Mouse (Mus musculus) E14TG2a.4 (cell line): Measurements from ENCODE around the gene Smarcc1.
A peak's percentile ranks its signal among the peaks of the same experiment; 100 is the strongest.
"Not testable (repeated sequence)": the region's sequence is repeated elsewhere in the genome, so short reads cannot be mapped to it uniquely, and the experiment has no call there.

Experiments
- H3K27me3 ChIP-seq: 2 replicates; pipeline ENCODE4 v1.6.1; 2014; ENCODE audit warnings: low read length, control low read depth; ENCODE audit not compliant: insufficient read depth
- H3K36me3 ChIP-seq: 2 replicates; pipeline ENCODE4 v1.6.1; 2014; ENCODE audit warnings: low read length, control low read depth; ENCODE audit not compliant: insufficient read depth
- H3K4me1 ChIP-seq: replicated peaks from 2 replicates; pipeline ENCODE4 v1.6.1; 2014; ENCODE audit warnings: low read depth, low read length, control low read depth
- H3K4me3 ChIP-seq: replicated peaks from 2 replicates; pipeline ENCODE4 v1.5.1; 2014; ENCODE audit warnings: mild to moderate bottlenecking, low read length
- H3K9me3 ChIP-seq: 2 replicates; pipeline ENCODE4 v1.6.1; 2014; ENCODE audit warnings: low read length, control low read depth
- CTCF ChIP-seq: conservative IDR thresholded peaks from 2 replicates; pipeline ENCODE4 v1.5.1; 2014; ENCODE audit warnings: low read length
- NANOG ChIP-seq: IDR thresholded peaks from 2 replicates; pipeline ENCODE4 v1.6.1; 2014; ENCODE audit warnings: borderline replicate concordance, low read length, mixed read lengths
- POU5F1 ChIP-seq: IDR thresholded peaks from 2 replicates; pipeline ENCODE4 v1.6.1; 2014; ENCODE audit warnings: low read length, borderline replicate concordance

Gene Smarcc1

DNA sequence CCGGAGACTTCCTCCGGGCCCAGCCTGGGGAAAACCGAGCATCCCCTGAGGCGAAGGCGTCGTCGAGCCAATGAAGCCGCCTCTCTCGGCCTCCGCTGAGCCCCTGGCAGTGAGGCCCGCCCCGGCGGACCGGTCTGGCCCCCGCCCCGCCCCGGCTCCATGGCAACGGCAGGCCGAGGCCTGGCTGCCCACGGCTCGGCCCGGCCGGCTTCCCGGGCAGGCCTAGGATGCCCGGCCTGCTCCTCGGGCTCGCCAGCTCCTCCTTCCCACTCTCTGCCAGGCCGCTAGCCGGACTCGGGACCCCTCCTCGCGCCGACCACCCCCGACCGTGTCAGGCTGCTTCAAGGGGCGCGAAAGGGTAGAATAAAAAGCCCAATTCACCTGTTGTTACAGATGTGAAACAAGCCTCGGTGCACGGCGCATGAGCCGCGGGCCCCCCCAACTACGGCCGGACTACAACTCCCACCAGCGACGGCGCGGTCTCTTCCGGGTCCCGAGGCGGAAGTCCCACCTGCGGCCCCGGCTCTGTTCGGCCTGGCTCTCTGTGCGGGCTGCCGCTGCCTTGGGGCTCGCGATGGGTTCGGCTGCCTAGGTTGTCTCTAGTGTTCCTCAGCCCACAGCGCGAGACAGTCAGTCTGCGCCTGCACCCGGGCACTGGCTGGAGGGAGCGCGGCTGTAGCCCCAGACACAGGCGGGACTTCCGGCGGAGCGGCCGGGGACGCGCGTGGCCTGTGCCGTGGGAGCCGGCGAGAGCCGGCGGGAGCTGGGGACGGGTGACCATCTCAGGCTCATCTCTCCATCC, at the start of gene Smarcc1:
TSS of gene Smarcc1 (plus strand) at position 732 of the 802 bp plus-strand sequence.
- peak within 1 kb of the TSS; percentile 97 for H3K4me3 ChIP-seq
- no peaks in the 10 kb centered on the region for H3K27me3 ChIP-seq
- peaks cover 50% of the 10 kb centered on the region for H3K36me3 ChIP-seq
- H3K9me3 ChIP-seq: no peaks in the 10 kb centered on the region
- peaks cover 51% of the 10 kb centered on the region for H3K4me1 ChIP-seq
- no peak for TF ChIP-seq NANOG
- TF ChIP-seq CTCF: no peak
- no peak for TF ChIP-seq POU5F1

DNA sequence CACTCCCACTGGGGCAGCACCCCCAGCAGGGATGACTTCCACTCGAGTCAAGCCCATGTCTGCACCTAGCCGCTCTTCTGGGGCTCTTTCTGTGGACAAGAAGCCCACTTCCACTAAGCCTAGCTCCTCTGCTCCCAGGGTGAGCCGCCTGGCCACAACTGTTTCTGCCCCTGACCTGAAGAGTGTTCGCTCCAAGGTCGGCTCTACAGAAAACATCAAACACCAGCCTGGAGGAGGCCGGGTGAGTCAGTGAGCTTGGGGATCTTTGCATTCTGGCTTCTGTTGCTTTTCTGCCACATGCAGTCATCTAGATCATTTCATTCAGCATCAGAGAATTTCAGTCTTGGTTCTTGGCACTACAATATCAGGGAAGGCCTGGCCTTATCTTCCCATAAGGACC, 48.8 kb upstream of the Smarcc1 start:
- no peak overlapping the region for H3K4me3 ChIP-seq
- TF ChIP-seq NANOG: no peak
- no peak for TF ChIP-seq POU5F1
- no peak for TF ChIP-seq CTCF
- H3K36me3 ChIP-seq: peaks cover 96% of the 10 kb centered on the region
- H3K4me1 ChIP-seq: 0 out of 2 replicates have a peak, but pooled peaks cover 3% of the 10 kb centered on the region
- no peaks in the 10 kb centered on the region for H3K27me3 ChIP-seq
- no peaks in the 10 kb centered on the region for H3K9me3 ChIP-seq

DNA sequence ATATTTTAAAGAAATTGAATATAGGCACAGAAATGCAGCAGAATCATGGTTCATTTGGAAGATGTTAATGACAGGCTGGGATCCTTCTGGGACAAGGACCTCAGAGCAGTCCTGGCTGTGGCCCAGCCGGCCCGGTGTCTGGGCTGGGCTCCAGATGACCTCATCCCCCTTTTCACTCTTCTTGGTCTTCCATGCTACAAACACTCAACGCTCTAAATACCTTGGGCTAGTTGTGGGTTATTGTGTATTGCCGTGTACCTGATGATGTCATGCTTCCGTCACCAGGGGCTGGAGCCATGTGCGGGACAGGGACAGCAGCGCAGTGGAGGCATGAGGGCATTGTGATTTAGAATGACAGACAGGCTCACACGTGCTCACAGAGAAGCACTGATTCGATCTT, 47.1 kb upstream of the Smarcc1 start:
- Histone ChIP-seq H3K4me3 (no peak overlapping the region), H3K27me3 (no peaks in the 10 kb centered on the region), H3K36me3 (peaks cover 98% of the 10 kb centered on the region), H3K4me1 (0 out of 2 replicates have a peak, but pooled peaks cover 3% of the 10 kb centered on the region), H3K9me3 (no peaks in the 10 kb centered on the region)
- TF ChIP-seq CTCF (no peak), POU5F1 (no peak), NANOG (no peak)

DNA sequence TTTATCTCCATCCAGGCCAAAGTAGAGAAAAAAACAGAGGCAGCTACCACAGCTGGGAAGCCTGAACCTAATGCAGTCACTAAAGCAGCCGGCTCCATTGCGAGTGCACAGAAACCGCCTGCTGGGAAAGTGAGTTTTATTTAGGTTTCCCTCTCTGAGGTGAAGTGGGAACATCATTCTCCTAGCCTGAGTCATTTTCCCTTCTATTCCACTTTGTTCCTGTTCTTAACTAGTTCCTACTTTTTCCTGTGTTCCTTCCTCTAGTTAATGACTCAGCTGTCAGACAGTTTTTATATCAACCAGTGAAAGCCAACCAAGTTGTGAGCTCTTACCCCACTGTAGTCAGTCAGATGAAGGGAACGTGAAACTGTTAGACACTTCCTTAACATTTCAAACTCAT, 46.5 kb upstream of the Smarcc1 start:
- Histone ChIP-seq H3K36me3 (peaks cover 98% of the 10 kb centered on the region), H3K4me1 (0 out of 2 replicates have a peak, but pooled peaks cover 3% of the 10 kb centered on the region), H3K9me3 (no peaks in the 10 kb centered on the region), H3K4me3 (no peak overlapping the region), H3K27me3 (no peaks in the 10 kb centered on the region)
- TF ChIP-seq POU5F1 (no peak), CTCF (no peak), NANOG (no peak)

DNA sequence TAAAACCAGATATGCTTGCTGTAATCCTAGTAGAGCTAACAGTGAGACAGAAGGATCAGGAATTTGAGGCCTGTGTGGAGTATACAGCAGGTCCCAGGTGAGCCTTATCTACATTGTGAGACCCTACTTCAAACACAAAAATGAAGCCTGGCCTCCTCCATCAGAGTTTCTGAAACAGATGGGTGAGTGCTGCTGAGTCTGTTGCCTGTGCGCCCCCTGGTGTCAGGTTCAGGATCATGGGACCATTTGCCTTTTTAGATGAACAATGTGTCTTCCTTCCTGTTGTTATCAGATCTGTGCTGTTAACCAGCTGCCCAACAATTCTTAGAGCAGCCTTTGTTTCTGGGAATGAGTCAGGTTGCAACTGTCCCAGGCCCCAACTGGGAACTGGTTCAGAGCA, 45.7 kb upstream of the Smarcc1 start:
- 0 out of 2 replicates have a peak, but pooled peaks cover 3% of the 10 kb centered on the region for H3K4me1 ChIP-seq
- no peak overlapping the region for H3K4me3 ChIP-seq
- TF ChIP-seq POU5F1 (no peak), CTCF (peak; percentile 69)
- no peaks in the 10 kb centered on the region for H3K9me3 ChIP-seq
- no peaks in the 10 kb centered on the region for H3K27me3 ChIP-seq
- H3K36me3 ChIP-seq: peaks cover 95% of the 10 kb centered on the region

DNA sequence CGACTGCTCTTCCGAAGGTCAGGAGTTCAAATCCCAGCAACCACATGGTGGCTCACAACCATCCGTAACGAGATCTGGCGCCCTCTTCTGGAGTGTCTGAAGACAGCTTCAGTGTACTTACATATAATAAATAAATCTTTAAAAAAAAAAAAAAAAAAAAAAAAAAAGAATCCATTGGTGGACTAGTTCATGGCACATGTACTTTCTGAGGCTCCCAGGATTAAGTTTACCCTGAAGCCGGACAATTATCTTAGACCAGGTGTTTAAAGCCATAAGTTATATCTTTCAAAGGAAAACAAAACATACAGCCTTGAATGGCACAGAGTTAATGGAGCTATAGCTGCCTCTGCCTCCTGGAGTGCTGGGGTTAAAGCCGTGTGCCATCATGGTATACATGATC, 41.0 kb upstream of the Smarcc1 start:
- not testable (repeated sequence) for H3K4me3 ChIP-seq, H3K9me3 ChIP-seq, H3K27me3 ChIP-seq
- Histone ChIP-seq H3K36me3 (peaks cover 94% of the 10 kb centered on the region), H3K4me1 (peaks cover 19% of the 10 kb centered on the region)

DNA sequence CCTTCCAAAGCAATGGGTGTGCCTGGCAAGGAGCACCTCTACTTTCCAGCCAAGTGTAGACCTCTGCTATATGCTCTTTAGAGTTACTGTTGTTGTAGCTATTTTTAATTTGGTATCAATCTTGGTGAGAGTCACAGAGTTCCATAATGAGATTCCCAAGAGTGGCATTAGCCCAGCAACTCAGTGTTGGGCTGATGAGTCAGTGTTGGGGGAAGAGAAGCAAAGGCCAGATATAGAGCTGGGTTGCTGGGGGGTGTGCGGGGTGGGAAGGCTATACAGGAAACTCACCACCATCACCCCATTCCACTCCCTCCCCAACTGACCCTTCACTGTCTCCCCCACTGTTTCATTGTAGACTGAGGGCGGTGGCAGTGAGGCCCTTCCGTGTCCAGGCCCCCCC, 36.4 kb upstream of the Smarcc1 start:
- H3K27me3 ChIP-seq: no peaks in the 10 kb centered on the region
- H3K4me1 ChIP-seq: peaks cover 43% of the 10 kb centered on the region
- no peak overlapping the region for H3K4me3 ChIP-seq
- H3K36me3 ChIP-seq: peaks cover 96% of the 10 kb centered on the region
- no peaks in the 10 kb centered on the region for H3K9me3 ChIP-seq
- TF ChIP-seq NANOG (no peak), POU5F1 (no peak), CTCF (no peak)

DNA sequence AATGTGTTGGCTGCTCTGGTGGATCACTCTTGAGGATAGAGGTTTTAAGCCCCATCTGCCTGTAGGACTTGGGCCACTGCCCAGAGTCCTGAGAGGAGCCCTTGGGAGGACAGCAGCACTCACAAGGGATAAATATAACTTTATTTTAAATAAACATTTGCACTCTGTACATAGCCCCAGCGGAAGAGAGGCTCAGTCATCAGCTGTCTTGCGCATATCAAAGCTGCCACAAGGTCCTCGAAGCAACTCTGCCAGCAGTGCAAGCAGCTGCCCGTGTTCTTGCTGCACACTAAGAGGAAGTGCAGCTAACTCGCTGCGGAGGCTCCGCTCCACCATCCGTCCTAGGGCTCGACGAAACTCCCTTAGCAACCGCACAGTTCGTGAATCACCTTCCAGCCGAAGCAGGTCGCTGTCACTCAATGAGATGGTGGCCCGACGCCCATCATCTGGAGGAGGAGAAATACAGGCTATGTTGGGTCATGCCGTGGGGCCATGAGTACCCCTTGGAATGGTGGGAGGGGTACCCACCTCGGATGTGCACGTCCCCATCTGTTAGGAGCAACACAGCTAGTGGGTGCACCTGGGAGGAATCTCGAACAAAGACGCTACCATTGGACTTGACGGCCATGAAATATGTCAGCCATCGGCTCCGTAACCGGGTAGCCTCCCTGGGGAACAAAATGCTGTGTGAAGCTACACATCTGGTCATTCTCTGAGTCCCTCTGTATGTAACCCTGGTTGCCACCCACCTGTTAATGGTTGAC, 33.1 kb upstream of the Smarcc1 start:
- TF ChIP-seq CTCF (no peak), NANOG (no peak), POU5F1 (no peak)
- Histone ChIP-seq H3K4me3 (no peak overlapping the region), H3K9me3 (no peaks in the 10 kb centered on the region), H3K27me3 (no peaks in the 10 kb centered on the region), H3K36me3 (peaks cover 100% of the 10 kb centered on the region), H3K4me1 (peaks cover 61% of the 10 kb centered on the region)

DNA sequence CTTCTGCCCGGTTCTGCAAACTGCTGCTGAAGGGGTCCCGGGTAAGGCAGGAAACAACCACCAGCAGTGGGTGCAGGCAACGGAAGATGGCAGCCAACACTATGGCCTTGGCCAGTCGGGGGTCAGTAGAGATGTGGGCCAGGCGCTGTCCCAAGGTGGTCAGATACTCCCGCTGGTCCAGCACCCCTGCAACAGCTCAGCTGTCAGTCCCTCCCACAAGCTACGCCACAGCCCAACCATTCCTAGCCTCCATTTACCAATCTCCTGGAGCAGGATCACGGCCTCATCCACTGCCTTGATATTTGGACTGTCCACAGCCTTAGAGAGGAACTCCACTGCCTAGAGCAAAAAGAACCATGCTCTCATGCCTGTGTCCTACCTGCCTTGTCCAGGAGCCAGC, 31.8 kb upstream of the Smarcc1 start:
- Histone ChIP-seq H3K36me3 (peaks cover 100% of the 10 kb centered on the region), H3K27me3 (no peaks in the 10 kb centered on the region), H3K4me3 (no peak overlapping the region), H3K4me1 (peaks cover 60% of the 10 kb centered on the region), H3K9me3 (no peaks in the 10 kb centered on the region)
- TF ChIP-seq NANOG (no peak), POU5F1 (no peak), CTCF (no peak)
